8 mouse cellular contexts compared by ENCODE assay signal in the genomic region with DNA sequence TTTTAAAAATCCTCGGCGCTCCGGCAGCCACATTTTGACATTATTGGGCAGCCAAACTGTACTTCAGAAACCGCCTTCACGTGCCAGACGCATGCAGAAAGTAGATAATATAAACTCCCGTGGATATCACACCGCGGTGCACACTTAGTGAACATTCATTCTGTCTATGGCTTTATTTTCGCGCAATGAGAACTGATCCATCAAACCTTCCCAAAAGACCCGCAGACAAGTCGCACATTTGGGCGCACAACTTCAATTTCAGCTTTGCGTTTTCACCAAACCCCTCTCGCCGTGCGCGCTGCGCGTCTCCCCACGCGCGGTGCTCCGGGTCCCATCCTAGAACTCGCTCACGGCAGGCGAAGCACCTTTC. TPM values are rescaled to one million over a fixed set of nuclear protein-coding genes. Genes with fewer than 3 reads are reported as not detected.
DNase-seq lines count a peak whose midpoint lies in the region; ATAC-seq and TF ChIP-seq lines count a peak whose summit lies in the region.

No protein-coding gene starts in this region.

- no peak for TF ChIP-seq EP300 in liver, postnatal 0 days (IDR thresholded peaks at IDR 0.05; ENCODE audit: low read depth)

- H3K9me3 ChIP-seq in kidney, embryonic 16.5 days (ENCODE audit: low read length), result no peaks in the 10 kb centered on the region
- no peaks in the 10 kb centered on the region for H3K9me3 ChIP-seq in heart, embryonic 16.5 days (replicated peaks; ENCODE audit: control insufficient read depth, low read length)
- no peaks in the 10 kb centered on the region for H3K9me3 ChIP-seq in liver, postnatal 0 days (ENCODE audit: low read length)

- H3K27ac ChIP-seq in kidney, embryonic 16.5 days (ENCODE audit: low read length), result peak overlapping the region; percentile 92
- peak overlapping the region; percentile 57 for H3K27ac ChIP-seq in bone marrow macrophage, adult 2 months (ENCODE audit: insufficient read depth, low read depth, low read length)
- H3K27ac ChIP-seq in heart, embryonic 16.5 days (ENCODE audit: low read length), result peak overlapping the region; percentile 91
- H3K27ac ChIP-seq in liver, postnatal 0 days (ENCODE audit: low read depth), result peak overlapping the region; percentile 99

- H3K4me1 ChIP-seq in kidney, embryonic 16.5 days (ENCODE audit: insufficient read depth, low read length), result peaks cover 23% of the 10 kb centered on the region
- peaks cover 45% of the 10 kb centered on the region for H3K4me1 ChIP-seq in bone marrow macrophage, adult 2 months (ENCODE audit: control insufficient read depth, insufficient read depth, low read length)
- peaks cover 19% of the 10 kb centered on the region for H3K4me1 ChIP-seq in heart, embryonic 16.5 days (ENCODE audit: control insufficient read depth, insufficient read depth, low read length)
- peaks cover 25% of the 10 kb centered on the region for H3K4me1 ChIP-seq in liver, postnatal 0 days (ENCODE audit: insufficient read depth)

- peak overlapping the region; percentile 93 for H3K4me3 ChIP-seq in kidney, embryonic 16.5 days (ENCODE audit: low read length)
- H3K4me3 ChIP-seq in bone marrow macrophage, adult 2 months (ENCODE audit: insufficient read depth, low read length), result peak overlapping the region; percentile 87
- peak overlapping the region; percentile 80 for H3K4me3 ChIP-seq in heart, embryonic 16.5 days (ENCODE audit: low read length)
- peak overlapping the region; percentile 96 for H3K4me3 ChIP-seq in liver, postnatal 0 days (ENCODE audit: low read depth, low read length)

- no peak for ATAC-seq in kidney, embryonic 16.5 days (ENCODE audit: low FRiP score, low TSS enrichment)
- ATAC-seq in heart, embryonic 16.5 days (replicated peaks; ENCODE audit: extremely low read depth, insufficient read depth, low FRiP score), result no peak
- no peak for ATAC-seq in liver, postnatal 0 days
- no peak for ATAC-seq in cerebellum, adult (ENCODE audit: insufficient number of reproducible peaks, low FRiP score, low TSS enrichment)

- H3K36me3 ChIP-seq in kidney, embryonic 16.5 days (ENCODE audit: insufficient read depth, low read length), result 0 out of 2 replicates have a peak, but pooled peaks cover 7% of the 10 kb centered on the region
- no peaks in the 10 kb centered on the region for H3K36me3 ChIP-seq in heart, embryonic 16.5 days (ENCODE audit: control insufficient read depth, insufficient read depth)
- no peaks in the 10 kb centered on the region for H3K36me3 ChIP-seq in liver, postnatal 0 days (replicated peaks; ENCODE audit: insufficient read depth, low read length)

- TF ChIP-seq POLR2A in bone marrow macrophage, adult 2 months (IDR thresholded peaks at IDR 0.05; ENCODE audit: borderline replicate concordance, low read depth, low read length), result no peak

- TF ChIP-seq CTCF in bone marrow macrophage, adult 2 months (IDR thresholded peaks at IDR 0.05; ENCODE audit: low read depth, low read length), result no peak
- no peak for TF ChIP-seq CTCF in liver, postnatal 0 days (IDR thresholded peaks at IDR 0.05; ENCODE audit: low read depth)

- H3K4me2 ChIP-seq in kidney, embryonic 16.5 days (replicated peaks; ENCODE audit: low read depth, low read length), result peak overlapping the region; percentile 89
- peak overlapping the region; percentile 88 for H3K4me2 ChIP-seq in heart, embryonic 16.5 days (ENCODE audit: low read depth, low read length)
- peak overlapping the region; percentile 87 for H3K4me2 ChIP-seq in liver, postnatal 0 days (ENCODE audit: low read depth, low read length)

- no peaks in the 10 kb centered on the region for H3K27me3 ChIP-seq in kidney, embryonic 16.5 days (ENCODE audit: insufficient read depth, low read length)
- H3K27me3 ChIP-seq in heart, embryonic 16.5 days (ENCODE audit: control insufficient read depth, insufficient read depth, low read length), result no peaks in the 10 kb centered on the region
- H3K27me3 ChIP-seq in liver, postnatal 0 days (ENCODE audit: insufficient read depth, low read length), result no peaks in the 10 kb centered on the region

- no peak for DNase-seq in kidney, adult 9 months
- DNase-seq in liver, postnatal 0 days, result no peak
- no peak for DNase-seq in thymus, postnatal 0 days (ENCODE audit: low spot score)
- DNase-seq in layer of hippocampus, postnatal 10 days (ENCODE audit: low spot score in 2 of 2), result no peak

- peak overlapping the region; percentile 91 for H3K9ac ChIP-seq in kidney, embryonic 16.5 days (replicated peaks; ENCODE audit: low read length)
- H3K9ac ChIP-seq in heart, embryonic 16.5 days (ENCODE audit: low read length), result peak overlapping the region; percentile 87
- peak overlapping the region; percentile 85 for H3K9ac ChIP-seq in liver, postnatal 0 days (replicated peaks)

- under 1% methylated on average over 28 of the region's 28 CpGs for WGBS in kidney, embryonic 16.5 days
- WGBS in heart, embryonic 16.5 days, result under 1% methylated on average over 28 of the region's 28 CpGs
- WGBS in liver, postnatal 0 days (ENCODE audit: insufficient replicate concordance), result under 1% methylated on average over 28 of the region's 28 CpGs

RNA-seq across cellular contexts. Expression of a gene that starts 0.9 kb away (rescaled TPM):
- polyA plus RNA-seq in kidney, embryonic 16.5 days (2015; fragmentation: Nextera tagmentation; extraction: Ambion mirVana), result 19.2 and 23.2 TPM in 2 replicates
- polyA plus RNA-seq in bone marrow macrophage, adult 2 months (2012; ENCODE audit: insufficient read depth, insufficient read length, missing spikeins), result 55.5 and 58.6 TPM in 2 replicates
- 12.9 and 14.7 TPM in 2 replicates for polyA plus RNA-seq in heart, embryonic 16.5 days (2015; fragmentation: Nextera tagmentation; extraction: Ambion mirVana)
- polyA plus RNA-seq in liver, postnatal 0 days (2015; fragmentation: Nextera tagmentation; extraction: Ambion mirVana), result 8.8 and 9.8 TPM in 2 replicates
- polyA plus RNA-seq in thymus, postnatal 0 days (2015; fragmentation: Nextera tagmentation; extraction: Ambion mirVana), result 27.0 and 30.6 TPM in 2 replicates
- total RNA-seq in layer of hippocampus, postnatal 10 days (2021), result 100 to 1,000 TPM; 103 to 111 TPM
